Mouse (Mus musculus) layer of hippocampus, postnatal 25 days (tissue): Measurements from ENCODE around the gene Wwc2. TPM values are rescaled to one million over a fixed set of nuclear protein-coding genes. Genes with fewer than 3 reads are reported as not detected.

Source experiments
- DNase-seq, 2 experiments: peaks; one replicate each; pipeline ENCODE4 v3.0.0; 2022; ENCODE audit warnings: mixed read lengths in 2 of 2, low spot score in 1 of 2; ENCODE audit errors: extremely low spot score in 1 of 2
- total RNA-seq, 2 experiments: library from RNA; stranded (reverse); gene quantifications; 2 replicates each; pipeline ENCODE4 v1.2.3; 2021

Wwc2 gene
- total RNA-seq, 2 experiments from 2014 or later: 28.0 to 29.0 TPM

GRCm38 (mm10) chr8:47943049-47943448 lies 47.7 kb downstream of the Wwc2 start:
- no peak for DNase-seq

GRCm38 (mm10) chr8:47941028-47941427 lies 49.7 kb downstream of the Wwc2 start:
- DNase-seq: no peak

GRCm38 (mm10) chr8:47939933-47940870 lies 50.5 kb downstream of the Wwc2 start:
- no peak for DNase-seq

- no peak for DNase-seq
Measured at GRCm38 (mm10) chr8:47939217-47939616, 51.5 kb downstream of the Wwc2 start.

- DNase-seq: no peak
Measured at GRCm38 (mm10) chr8:47936386-47936785, 54.3 kb downstream of the Wwc2 start.

GRCm38 (mm10) chr8:47935461-47935860 lies 55.3 kb downstream of the Wwc2 start:
- DNase-seq: no peak

GRCm38 (mm10) chr8:47933087-47933486 lies 57.6 kb downstream of the Wwc2 start:
- DNase-seq: no peak

- DNase-seq: peak in 1 of 2 experiments; percentile 1
Measured at GRCm38 (mm10) chr8:47932028-47932790, 58.5 kb downstream of the Wwc2 start.

- peak in 1 of 2 experiments; percentile 11 for DNase-seq
Measured at GRCm38 (mm10) chr8:47931371-47931770, 59.4 kb downstream of the Wwc2 start.

GRCm38 (mm10) chr8:47929615-47930014 lies 61.1 kb downstream of the Wwc2 start:
- peak in 1 of 2 experiments; percentile 3 for DNase-seq

- DNase-seq: peak in 1 of 2 experiments; percentile 3
Measured at GRCm38 (mm10) chr8:47928604-47929185, 62.0 kb downstream of the Wwc2 start.

- no peak for DNase-seq
Measured at GRCm38 (mm10) chr8:47924921-47925320, 65.8 kb downstream of the Wwc2 start.

- DNase-seq: no peak
Measured at GRCm38 (mm10) chr8:47922816-47923215, 67.9 kb downstream of the Wwc2 start.

- DNase-seq: no peak
Measured at GRCm38 (mm10) chr8:47922011-47922410, 68.7 kb downstream of the Wwc2 start.

GRCm38 (mm10) chr8:47920575-47921144 lies 70.1 kb downstream of the Wwc2 start:
- no peak for DNase-seq

GRCm38 (mm10) chr8:47917060-47918035 lies 73.4 kb downstream of the Wwc2 start:
- no peak for DNase-seq

- no peak for DNase-seq
Measured at GRCm38 (mm10) chr8:47915521-47915920, 75.2 kb downstream of the Wwc2 start.

GRCm38 (mm10) chr8:47914946-47915345 lies 75.8 kb downstream of the Wwc2 start:
- DNase-seq: no peak

GRCm38 (mm10) chr8:47914161-47914560 lies 76.6 kb downstream of the Wwc2 start:
- DNase-seq: no peak
